Mouse (Mus musculus) lung, postnatal 0 days (tissue): ENCODE measurements at regions not wholly inside any gene's neighbourhood (a gene's known extent, or its start where the extent isn't known, plus 50 kb on each side); places are given as distances from the start of the nearest gene placed in this dataset.

ENCODE experiments used
- ATAC-seq: fragments of 200-750 bp; cut with Nextera tagmentation; 2 replicates; pipeline ENCODE4 v1.8.0; 2017; ENCODE audit warnings: moderate library complexity
- DNase-seq: peaks from one replicate; pipeline ENCODE4 v3.0.0-alpha.2; 2016; ENCODE audit warnings: low spot score
- H3K27ac ChIP-seq: fragments of 300-500 bp; sonication (generic); 2 replicates; pipeline ENCODE4 v1.5.1; 2014; ENCODE audit warnings: antibody characterized with exemption, mild to moderate bottlenecking, low read length, mixed read lengths
- H3K27me3 ChIP-seq: fragments of 300-500 bp; sonication (generic); replicated peaks from 2 replicates; pipeline ENCODE4 v1.6.1; 2014; ENCODE audit warnings: low read length, mixed read lengths; ENCODE audit not compliant: insufficient read depth
- H3K36me3 ChIP-seq: fragments of 300-500 bp; sonication (generic); 2 replicates; pipeline ENCODE4 v1.6.1; 2014; ENCODE audit warnings: low read length, mixed read lengths; ENCODE audit not compliant: insufficient read depth
- H3K4me1 ChIP-seq: fragments of 300-500 bp; sonication (generic); 2 replicates; pipeline ENCODE4 v1.6.1; 2014; ENCODE audit warnings: antibody characterized with exemption, low read depth, low read length, mixed read lengths; ENCODE audit not compliant: insufficient read depth
- H3K4me2 ChIP-seq: fragments of 300-500 bp; sonication (generic); replicated peaks from 2 replicates; pipeline ENCODE4 v1.6.1; 2014; ENCODE audit warnings: low read depth, mild to moderate bottlenecking, low read length, moderate library complexity, mixed read lengths
- H3K4me3 ChIP-seq: fragments of 300-500 bp; sonication (generic); 2 replicates; pipeline ENCODE4 v1.5.1; 2014; ENCODE audit warnings: low read depth, low read length
- H3K9ac ChIP-seq: fragments of 300-500 bp; sonication (generic); replicated peaks from 2 replicates; pipeline ENCODE4 v1.6.1; 2014; ENCODE audit warnings: low read depth, mild to moderate bottlenecking
- H3K9me3 ChIP-seq: fragments of 300-500 bp; sonication (generic); 2 replicates; pipeline ENCODE4 v1.6.1; 2016; ENCODE audit warnings: low read length, mixed read lengths
- CTCF ChIP-seq: IDR thresholded peaks from 2 replicates; pipeline ENCODE4 v1.5.1; 2016; ENCODE audit warnings: antibody characterized with exemption, mild to moderate bottlenecking
- EP300 ChIP-seq: IDR thresholded peaks from 2 replicates; pipeline ENCODE4 v1.6.1; 2016; ENCODE audit warnings: antibody characterized with exemption, mild to moderate bottlenecking, control low read depth
- WGBS: fragments of 180-500 bp; shearing (Covaris S2); extraction: QIAGEN DNeasy Blood & Tissue Kit; methylation state at CpG from one replicate; pipeline ENCODE4 v1.1.7; 2014; 5-methylcytosine and 5-hydroxymethylcytosine counted together

GRCm38 (mm10) chr14:87861486-87861885 is 445.0 kb downstream of the Tdrd3 start:
- no peak overlapping the region for H3K27ac ChIP-seq
- TF ChIP-seq EP300, result no peak
- no peak for TF ChIP-seq CTCF
- no peak overlapping the region for H3K4me3 ChIP-seq
- DNase-seq (no peak), ATAC-seq (no peak)
- H3K36me3 ChIP-seq, result no peaks in the 10 kb centered on the region
- no peaks in the 10 kb centered on the region for H3K27me3 ChIP-seq
- H3K9ac ChIP-seq, result no peak overlapping the region
- H3K4me1 ChIP-seq, result no peaks in the 10 kb centered on the region
- no peaks in the 10 kb centered on the region for H3K9me3 ChIP-seq
- no peak overlapping the region for H3K4me2 ChIP-seq
- 72% methylated on average over 3 of the region's 3 CpGs for WGBS

- Histone ChIP-seq H3K9ac (no peak overlapping the region), H3K4me2 (no peak overlapping the region), H3K27me3 (no peaks in the 10 kb centered on the region), H3K36me3 (no peaks in the 10 kb centered on the region), H3K4me1 (no peaks in the 10 kb centered on the region), H3K4me3 (no peak overlapping the region), H3K9me3 (no peaks in the 10 kb centered on the region), H3K27ac (no peak overlapping the region)
- ATAC-seq, result no peak
- no peak for DNase-seq
- WGBS, result 81% methylated on average over 9 of the region's 9 CpGs
- no peak for TF ChIP-seq EP300
Observed at GRCm38 (mm10) chr14:87864388-87865215, 448.2 kb downstream of the Tdrd3 start.

- no peak for DNase-seq
Observed at GRCm38 (mm10) chr14:87865216-87866202, 449.1 kb downstream of the Tdrd3 start.

GRCm38 (mm10) chr14:87901784-87902183 is 485.3 kb downstream of the Tdrd3 start:
- no peak for TF ChIP-seq CTCF
- no peak for TF ChIP-seq EP300
- H3K27me3 ChIP-seq, result no peaks in the 10 kb centered on the region
- WGBS, result 74% methylated on average over 3 of the region's 3 CpGs
- H3K36me3 ChIP-seq, result no peaks in the 10 kb centered on the region
- no peaks in the 10 kb centered on the region for H3K4me1 ChIP-seq
- H3K4me3 ChIP-seq, result no peak overlapping the region
- no peak for ATAC-seq
- no peak overlapping the region for H3K27ac ChIP-seq
- H3K9ac ChIP-seq, result no peak overlapping the region
- no peak for DNase-seq
- no peak overlapping the region for H3K4me2 ChIP-seq
- no peaks in the 10 kb centered on the region for H3K9me3 ChIP-seq

More at GRCm38 (mm10) chr14:87865216-87866202, 449.1 kb downstream of the Tdrd3 start:
- Histone ChIP-seq H3K4me2 (no peak overlapping the region), H3K9ac (no peak overlapping the region), H3K36me3 (no peaks in the 10 kb centered on the region), H3K9me3 (no peaks in the 10 kb centered on the region), H3K27me3 (no peaks in the 10 kb centered on the region), H3K4me1 (no peaks in the 10 kb centered on the region), H3K4me3 (no peak overlapping the region), H3K27ac (no peak overlapping the region)
- ATAC-seq, result no peak
- TF ChIP-seq EP300, result no peak
- no peak for TF ChIP-seq CTCF
- 68% methylated on average over 14 of the region's 14 CpGs for WGBS

GRCm38 (mm10) chr14:87902416-87902815 is 486.0 kb downstream of the Tdrd3 start:
- Histone ChIP-seq H3K27ac (no peak overlapping the region), H3K27me3 (no peaks in the 10 kb centered on the region), H3K4me1 (no peaks in the 10 kb centered on the region), H3K4me3 (no peak overlapping the region), H3K36me3 (no peaks in the 10 kb centered on the region), H3K9ac (no peak overlapping the region), H3K4me2 (no peak overlapping the region), H3K9me3 (no peaks in the 10 kb centered on the region)
- peak; percentile 22 for DNase-seq
- WGBS, result 70% methylated on average over 7 of the region's 7 CpGs
- ATAC-seq, result no peak
- TF ChIP-seq CTCF (no peak), EP300 (no peak)
